Mouse (Mus musculus) small intestine, adult 2 months (tissue): ENCODE measurements at regions not wholly inside any gene's neighbourhood (a gene's known extent, or its start where the extent isn't known, plus 50 kb on each side); places are given as distances from the start of the nearest gene placed in this dataset.

Experiments
- H3K27ac ChIP-seq: fragments of 200-500 bp; 2 replicates; pipeline ENCODE4 v1.5.1; 2012; ENCODE audit warnings: low read depth, low read length, control low read depth, inconsistent platforms; ENCODE audit not compliant: insufficient read depth
- H3K27me3 ChIP-seq: fragments of 200-500 bp; 2 replicates; pipeline ENCODE4 v1.6.1; 2012; ENCODE audit warnings: mild to moderate bottlenecking, moderate library complexity, low read length, inconsistent platforms; ENCODE audit not compliant: control insufficient read depth, insufficient read depth
- H3K36me3 ChIP-seq: fragments of 200-500 bp; 2 replicates; pipeline ENCODE4 v1.6.1; 2012; ENCODE audit warnings: mild to moderate bottlenecking, low read length, control low read depth, inconsistent platforms; ENCODE audit not compliant: control insufficient read depth, insufficient read depth
- H3K4me1 ChIP-seq: fragments of 200-500 bp; 2 replicates; pipeline ENCODE4 v1.6.1; 2012; ENCODE audit warnings: low read length, inconsistent platforms, mixed read lengths; ENCODE audit not compliant: control insufficient read depth, insufficient read depth, insufficient read length
- H3K4me3 ChIP-seq: fragments of 200-500 bp; 2 replicates; pipeline ENCODE4 v1.5.1; 2012; ENCODE audit warnings: low read depth, mild to moderate bottlenecking, control low read depth, inconsistent platforms, low read length, moderate library complexity
- CTCF ChIP-seq: fragments of 200-500 bp; IDR thresholded peaks from 2 replicates; pipeline ENCODE4 v1.5.1; 2012; ENCODE audit warnings: low read depth, mild to moderate bottlenecking, control low read depth, inconsistent platforms, low read length, moderate library complexity, mixed read lengths; ENCODE audit not compliant: insufficient replicate concordance, insufficient read length; ENCODE audit errors: extremely low read depth
- POLR2A ChIP-seq: fragments of 200-500 bp; IDR thresholded peaks from 2 replicates; pipeline ENCODE4 v1.6.1; 2012; ENCODE audit warnings: low read depth, mild to moderate bottlenecking, control low read depth, inconsistent platforms, low read length, moderate library complexity
- WGBS: fragments of 180-500 bp; shearing (Covaris S2); methylation state at CpG from one replicate; pipeline ENCODE4 v1.1.7; 2018; 5-methylcytosine and 5-hydroxymethylcytosine counted together

DNA sequence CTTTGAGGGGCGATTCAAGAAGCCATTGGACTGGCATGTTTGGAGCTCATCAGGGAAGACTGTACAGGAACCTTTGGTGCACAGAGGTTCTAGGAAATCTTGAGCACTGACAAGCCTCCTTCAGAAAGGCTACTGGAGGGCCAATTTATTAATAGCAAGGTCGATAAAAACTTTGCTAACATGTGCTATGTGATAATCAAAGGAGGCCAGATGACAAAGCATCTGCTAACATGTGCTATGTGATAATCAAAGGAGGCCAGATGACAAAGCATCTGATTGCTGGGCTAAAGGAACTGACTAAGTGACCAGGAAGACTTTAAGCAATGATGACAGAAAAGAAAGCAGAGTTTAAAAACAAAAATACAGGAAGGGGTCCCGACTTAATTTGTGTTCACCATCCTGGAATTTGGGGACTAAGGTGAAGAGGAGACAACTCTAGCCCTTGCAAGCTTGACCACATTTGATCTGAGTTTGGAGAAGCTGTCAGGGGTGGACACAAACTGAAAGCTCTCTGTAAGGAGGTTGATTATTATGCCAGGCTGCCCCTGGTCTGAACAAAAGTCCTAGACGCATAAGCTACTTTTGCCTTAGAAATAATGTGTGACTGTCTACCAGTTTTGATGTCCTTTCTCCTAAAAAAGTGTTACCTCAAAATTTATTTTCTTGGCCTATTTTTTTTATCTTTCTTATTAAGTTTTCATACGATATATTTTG, 455.5 kb upstream of the Fam92a start:
- WGBS = 81% methylated on average over 5 of the region's 5 CpGs

GRCm38 (mm10) chr4:12620756-12621270, 449.0 kb upstream of the Fam92a start:
- WGBS = 72% methylated on average over 4 of the region's 4 CpGs
- no peak overlapping the region for H3K4me3 ChIP-seq
- no peak for TF ChIP-seq CTCF

More for the DNA sequence above, 455.5 kb upstream of the Fam92a start:
- Histone ChIP-seq H3K4me1 (no peaks in the 10 kb centered on the region), H3K4me3 (no peak overlapping the region), H3K27ac (no peak overlapping the region), H3K36me3 (no peaks in the 10 kb centered on the region), H3K27me3 (no peaks in the 10 kb centered on the region)
- TF ChIP-seq CTCF = no peak
- TF ChIP-seq POLR2A = no peak

DNA sequence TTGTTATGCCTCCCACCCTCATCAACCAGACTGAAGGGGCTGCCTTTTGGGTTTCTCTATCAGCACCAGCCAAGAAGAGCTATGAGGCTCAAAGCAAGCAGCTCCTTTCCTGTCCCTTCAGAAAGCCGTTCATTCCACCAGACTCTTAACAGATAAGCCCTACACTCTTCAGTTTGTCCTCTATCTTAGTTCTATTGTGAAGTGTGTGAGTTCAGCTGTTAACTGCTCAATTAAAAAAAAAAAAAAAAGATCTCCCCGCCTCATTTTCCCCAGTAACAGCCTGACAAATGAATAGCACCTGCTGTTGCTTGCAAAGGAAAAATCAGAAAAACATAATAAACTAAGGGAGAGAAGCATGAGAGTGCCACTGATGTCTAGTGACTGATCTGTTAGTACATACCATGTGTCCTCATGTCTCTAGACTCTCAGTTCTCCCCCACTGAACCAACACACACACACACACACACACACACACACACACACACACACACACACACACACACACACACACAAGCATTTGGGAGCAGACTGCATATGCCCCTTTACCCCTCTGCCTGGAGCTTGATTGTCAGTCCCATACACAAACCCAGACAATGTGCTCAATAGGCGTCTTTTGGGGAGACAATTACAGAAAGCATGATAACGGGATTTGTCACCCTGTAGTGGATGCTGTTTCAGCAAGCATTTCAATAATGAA, 448.4 kb upstream of the Fam92a start:
- H3K4me3 ChIP-seq = no peak overlapping the region
- 48% methylated on average over 4 of the region's 4 CpGs for WGBS

More at GRCm38 (mm10) chr4:12620756-12621270, 449.0 kb upstream of the Fam92a start:
- Histone ChIP-seq H3K27me3 (no peaks in the 10 kb centered on the region), H3K27ac (no peak overlapping the region), H3K36me3 (no peaks in the 10 kb centered on the region), H3K4me1 (no peaks in the 10 kb centered on the region)

GRCm38 (mm10) chr4:12616665-12617064, 444.9 kb upstream of the Fam92a start:
- whole genome bisulfite sequencing = 64% methylated on average over 5 of the region's 5 CpGs
- no peak for TF ChIP-seq CTCF
- no peak for TF ChIP-seq POLR2A
- Histone ChIP-seq H3K27ac (no peak overlapping the region), H3K4me1 (no peaks in the 10 kb centered on the region), H3K4me3 (no peak overlapping the region), H3K27me3 (no peaks in the 10 kb centered on the region), H3K36me3 (no peaks in the 10 kb centered on the region)

More for the DNA sequence above, 448.4 kb upstream of the Fam92a start:
- Histone ChIP-seq H3K27me3 (no peaks in the 10 kb centered on the region), H3K4me1 (no peaks in the 10 kb centered on the region), H3K36me3 (no peaks in the 10 kb centered on the region), H3K27ac (no peak overlapping the region)
- TF ChIP-seq CTCF (no peak), POLR2A (no peak)

DNA sequence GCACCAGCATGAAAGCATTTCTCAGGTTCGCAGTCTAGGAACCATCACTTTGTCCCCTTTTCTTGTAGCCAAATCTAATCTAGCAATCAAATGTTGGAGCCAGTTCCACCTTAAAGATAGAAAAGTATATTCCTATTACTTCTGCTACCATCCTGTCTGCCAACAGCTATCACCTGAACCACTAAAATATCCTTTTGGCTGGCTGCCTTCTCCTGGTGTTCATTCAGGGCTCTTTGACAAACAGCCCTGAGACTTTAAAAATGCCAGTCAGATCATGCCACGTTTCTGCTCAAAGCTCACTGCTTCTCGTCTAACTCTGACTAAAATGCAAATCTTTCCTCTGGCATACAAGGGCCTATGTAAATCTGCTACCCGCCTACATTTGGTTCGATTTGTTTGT, 439.7 kb upstream of the Fam92a start:
- 75% methylated on average over 5 of the region's 5 CpGs for WGBS
- Histone ChIP-seq H3K27ac (no peak overlapping the region), H3K4me1 (no peaks in the 10 kb centered on the region), H3K36me3 (no peaks in the 10 kb centered on the region), H3K27me3 (no peaks in the 10 kb centered on the region), H3K4me3 (no peak overlapping the region)
- TF ChIP-seq CTCF = no peak
- TF ChIP-seq POLR2A = no peak

DNA sequence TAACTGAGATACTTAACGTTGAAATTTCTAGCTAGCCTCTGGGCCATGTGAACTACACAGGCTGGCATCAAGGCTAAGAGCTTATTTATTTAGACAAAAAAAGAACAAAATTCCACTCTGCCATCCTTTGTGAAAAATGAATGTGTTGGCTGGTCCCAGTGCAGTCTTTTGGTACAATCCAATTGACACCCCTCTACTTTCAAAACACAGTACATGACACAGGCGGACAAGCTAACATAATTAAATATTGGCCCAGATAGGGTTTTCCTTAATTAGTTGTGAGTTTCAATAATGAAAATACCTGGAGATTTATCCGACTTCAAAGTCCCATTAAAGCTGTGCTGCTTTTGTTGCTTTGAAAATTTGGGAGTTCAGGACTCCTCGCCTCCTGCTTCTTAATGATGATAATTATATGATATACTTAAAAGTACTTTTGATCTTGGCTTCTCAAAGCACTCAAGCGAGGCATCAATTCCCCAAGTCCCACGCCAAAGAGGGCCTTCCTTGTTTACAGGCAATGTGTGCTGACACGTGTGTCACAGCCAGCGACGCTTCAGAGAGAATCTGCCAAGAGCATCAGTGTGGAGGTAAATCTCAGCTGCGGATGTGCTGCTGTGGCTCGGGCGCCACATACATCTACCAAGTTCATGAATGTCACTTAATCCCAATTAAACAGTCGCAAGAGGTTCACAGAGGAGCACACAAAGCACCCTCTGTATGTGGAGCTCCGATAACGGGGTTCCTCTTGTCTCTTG, 429.5 kb upstream of the Fam92a start:
- WGBS = 90% methylated on average over 15 of the region's 15 CpGs
- no peak overlapping the region for H3K27ac ChIP-seq
- TF ChIP-seq CTCF = no peak
- TF ChIP-seq POLR2A = no peak

More for the DNA sequence above, 429.5 kb upstream of the Fam92a start:
- H3K4me3 ChIP-seq = no peak overlapping the region
- H3K4me1 ChIP-seq = no peaks in the 10 kb centered on the region
- no peaks in the 10 kb centered on the region for H3K27me3 ChIP-seq
- H3K36me3 ChIP-seq = no peaks in the 10 kb centered on the region
